Mouse (Mus musculus) MEL (cell line): Measurements from ENCODE around the gene Sh2b3. TPM values are rescaled to one million over a fixed set of nuclear protein-coding genes. Genes with fewer than 3 reads are reported as not detected.

ENCODE experiments used
- DNase-seq: peaks from one replicate; pipeline ENCODE4 v3.0.0; 2011; ENCODE audit warnings: low read depth, low spot score
- H3K27ac ChIP-seq: 2 replicates; pipeline ENCODE4 v1.5.1; 2012; ENCODE audit warnings: low read depth, mild to moderate bottlenecking, control low read depth, low read length, moderate library complexity; ENCODE audit not compliant: control insufficient read depth
- H3K27me3 ChIP-seq, 2 experiments: fragments of 150-350 bp in 1 of 2; sonication (generic) in 1 of 2; 2 replicates each; pipeline ENCODE4 v1.6.1; 2012; ENCODE audit warnings: low read length in 2 of 2, mild to moderate bottlenecking in 2 of 2, improper control_type of control experiment in 1 of 2, moderate library complexity in 1 of 2; ENCODE audit not compliant: insufficient read depth in 2 of 2, control insufficient read depth in 1 of 2
- H3K36me3 ChIP-seq, 2 experiments: 2 replicates each; pipeline ENCODE4 v1.6.1; 2012 to 2014; ENCODE audit warnings: low read length in 2 of 2, improper control_type of control experiment in 1 of 2, inconsistent platforms in 1 of 2, mild to moderate bottlenecking in 1 of 2; ENCODE audit not compliant: insufficient read depth in 2 of 2, control insufficient read depth in 1 of 2
- H3K4me1 ChIP-seq, 2 experiments: fragments of 150-350 bp in 1 of 2; sonication (generic) in 1 of 2; 2 replicates each; pipeline ENCODE4 v1.6.1; 2012; ENCODE audit warnings: low read length in 2 of 2, improper control_type of control experiment in 1 of 2, mild to moderate bottlenecking in 1 of 2; ENCODE audit not compliant: insufficient read depth in 2 of 2, control insufficient read depth in 1 of 2
- H3K4me3 ChIP-seq, 2 experiments: fragments of 150-350 bp in 1 of 2; sonication (generic) in 1 of 2; 2 replicates each; pipeline ENCODE4 v1.5.1; 2012; ENCODE audit warnings: low read depth in 2 of 2, low read length in 2 of 2, mild to moderate bottlenecking in 2 of 2, moderate library complexity in 2 of 2, control low read depth in 1 of 2, improper control_type of control experiment in 1 of 2; ENCODE audit not compliant: control insufficient read depth in 1 of 2, insufficient read depth in 1 of 2
- H3K79me2 ChIP-seq: 2 replicates; pipeline ENCODE4 v1.6.1; 2012; ENCODE audit warnings: mild to moderate bottlenecking, low read length, moderate library complexity; ENCODE audit not compliant: control insufficient read depth, poor library complexity, insufficient read depth
- H3K9ac ChIP-seq: 2 replicates; pipeline ENCODE4 v1.6.1; 2012; ENCODE audit warnings: low read depth, mild to moderate bottlenecking, control low read depth, low read length, moderate library complexity; ENCODE audit not compliant: control insufficient read depth, poor library complexity, severe bottlenecking
- H3K9me3 ChIP-seq: fragments of 150-350 bp; sonication (generic); replicated peaks from 2 replicates; pipeline ENCODE4 v1.6.1; 2012; ENCODE audit warnings: mild to moderate bottlenecking, low read length, improper control_type of control experiment, moderate library complexity; ENCODE audit not compliant: insufficient read depth
- BHLHE40 ChIP-seq: IDR thresholded peaks from 2 replicates; pipeline ENCODE4 v1.6.1; 2012; ENCODE audit warnings: low read depth, mild to moderate bottlenecking, inconsistent platforms, low read length, improper control_type of control experiment, borderline replicate concordance
- E2F4 ChIP-seq: IDR thresholded peaks from 2 replicates; pipeline ENCODE4 v1.6.1; 2011; ENCODE audit warnings: low read depth, low read length, improper control_type of control experiment, borderline replicate concordance
- ETS1 ChIP-seq: IDR thresholded peaks from 2 replicates; pipeline ENCODE4 v1.6.1; 2012; ENCODE audit warnings: low read depth, mild to moderate bottlenecking, inconsistent platforms, low read length, improper control_type of control experiment, moderate library complexity
- GABPA ChIP-seq: IDR thresholded peaks from 2 replicates; pipeline ENCODE4 v1.6.1; 2012; ENCODE audit warnings: low read depth, mild to moderate bottlenecking, inconsistent platforms, low read length, improper control_type of control experiment, moderate library complexity
- GATA1 ChIP-seq: IDR thresholded peaks from 2 replicates; pipeline ENCODE4 v1.6.1; 2011; ENCODE audit warnings: low read depth, low read length, improper control_type of control experiment
- KAT2A ChIP-seq: conservative IDR thresholded peaks from 2 replicates; pipeline ENCODE4 v1.6.1; 2012; ENCODE audit warnings: low read depth, low read length, improper control_type of control experiment, inconsistent platforms
- MAFK ChIP-seq: IDR thresholded peaks from 2 replicates; pipeline ENCODE4 v1.6.1; 2011; ENCODE audit warnings: low read depth, mild to moderate bottlenecking, low read length, improper control_type of control experiment, borderline replicate concordance
- MAX ChIP-seq: IDR thresholded peaks from 2 replicates; pipeline ENCODE4 v1.6.1; 2011; ENCODE audit warnings: low read length, improper control_type of control experiment
- MAZ ChIP-seq: IDR thresholded peaks from 2 replicates; pipeline ENCODE4 v1.6.1; 2012; ENCODE audit warnings: low read depth, mild to moderate bottlenecking, inconsistent platforms, low read length, improper control_type of control experiment
- MEF2A ChIP-seq: IDR thresholded peaks from 2 replicates; pipeline ENCODE4 v1.6.1; 2014; ENCODE audit warnings: low read depth, mild to moderate bottlenecking, inconsistent platforms, low read length, improper control_type of control experiment; ENCODE audit not compliant: poor library complexity, insufficient replicate concordance, severe bottlenecking; ENCODE audit errors: extremely low read depth
- MYC ChIP-seq: IDR thresholded peaks from 2 replicates; pipeline ENCODE4 v1.6.1; 2011; ENCODE audit warnings: low read depth, mild to moderate bottlenecking, low read length, improper control_type of control experiment, moderate library complexity
- NRF1 ChIP-seq: IDR thresholded peaks from 2 replicates; pipeline ENCODE4 v1.6.1; 2014; ENCODE audit warnings: low read depth, mild to moderate bottlenecking, inconsistent platforms, low read length, improper control_type of control experiment, moderate library complexity; ENCODE audit not compliant: poor library complexity, insufficient read depth, severe bottlenecking
- POLR2AphosphoS5 ChIP-seq: IDR thresholded peaks from 2 replicates; pipeline ENCODE4 v1.6.1; 2012; ENCODE audit warnings: low read depth, borderline replicate concordance, mild to moderate bottlenecking, inconsistent platforms, low read length, moderate library complexity, mixed read lengths
- USF1 ChIP-seq: IDR thresholded peaks from 2 replicates; pipeline ENCODE4 v1.6.1; 2014; ENCODE audit warnings: low read depth, mild to moderate bottlenecking, inconsistent platforms, low read length, improper control_type of control experiment, moderate library complexity
- USF2 ChIP-seq, 2 experiments: IDR thresholded peaks; 2 replicates each; pipeline ENCODE4 v1.6.1; 2011 to 2012; ENCODE audit warnings: improper control_type of control experiment in 2 of 2, low read length in 2 of 2, borderline replicate concordance in 1 of 2, inconsistent platforms in 1 of 2, low read depth in 1 of 2, mild to moderate bottlenecking in 1 of 2; ENCODE audit not compliant: insufficient read depth in 1 of 2
- ZC3H11A ChIP-seq: IDR thresholded peaks from 2 replicates; pipeline ENCODE4 v1.6.1; 2012; ENCODE audit warnings: low read depth, mild to moderate bottlenecking, inconsistent platforms, low read length, improper control_type of control experiment
- ZKSCAN1 ChIP-seq: IDR thresholded peaks from 2 replicates; pipeline ENCODE4 v1.6.1; 2012; ENCODE audit warnings: low read depth, mild to moderate bottlenecking, inconsistent platforms, low read length, improper control_type of control experiment, moderate library complexity
- ZMIZ1 ChIP-seq: IDR thresholded peaks from 2 replicates; pipeline ENCODE4 v1.6.1; 2012; ENCODE audit warnings: low read depth, mild to moderate bottlenecking, inconsistent platforms, low read length, improper control_type of control experiment, moderate library complexity
- polyA plus RNA-seq, 2 experiments: library from polyadenylated mRNA; stranded (reverse) in 1 of 2; unstranded in 1 of 2; fragments of >175 nt in 1 of 2; fragments of >200 nt in 1 of 2; gene quantifications; 2 replicates each; pipeline versions ENCODE4 v1.2.1 to v1.2.4; 2012; ENCODE audit warnings: low replicate concordance in 2 of 2, low read depth in 1 of 2; ENCODE audit not compliant: insufficient read length in 2 of 2, insufficient read depth in 1 of 2, missing spikeins in 1 of 2
- total RNA-seq: library from RNA; depleted of rRNA; stranded (reverse); fragments of 300-350 nt; gene quantifications from 2 replicates; pipeline ENCODE4 v1.2.3, GENCODE M21; 2012

Sh2b3 gene
- total and polyA plus RNA-seq, 3 experiments = 14.0 to 43.2 TPM; not detected in 1

DNA sequence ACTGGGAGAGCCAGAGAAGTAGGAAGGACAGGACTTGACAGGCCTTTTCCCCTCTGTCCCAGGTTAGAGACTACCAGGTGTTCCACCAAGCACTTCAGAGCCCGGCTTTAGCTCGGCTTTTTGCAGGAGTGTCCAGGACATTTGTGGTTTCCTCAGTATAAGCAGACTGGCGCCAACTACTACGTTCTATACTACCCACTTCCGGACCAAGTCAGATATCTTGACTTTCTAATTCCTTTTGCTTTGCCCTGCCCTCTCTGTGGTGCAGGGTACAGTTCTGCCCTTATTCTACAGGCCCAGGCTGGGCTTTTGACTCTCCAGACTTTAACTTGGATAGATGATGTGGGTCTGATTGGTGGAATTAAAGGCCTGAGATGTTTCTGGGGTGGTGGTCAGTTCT lies 17.9 kb downstream of the Sh2b3 start:
- DNase-seq = no peak
- Histone ChIP-seq H3K9me3 (no peaks in the 10 kb centered on the region), H3K9ac (no peak overlapping the region), H3K36me3 (peaks cover 0 to 11% of the 10 kb centered on the region in 2 experiments), H3K4me3 (no peak overlapping the region), H3K27me3 (no peaks in the 10 kb centered on the region), H3K4me1 (no peaks in the 10 kb centered on the region), H3K79me2 (no peaks in the 10 kb centered on the region), H3K27ac (no peak overlapping the region)
- TF ChIP-seq ZC3H11A (no peak), MAFK (no peak), USF1 (no peak), ZKSCAN1 (no peak), ZMIZ1 (no peak), KAT2A (no peak), GABPA (no peak), MAZ (no peak), USF2 (IDR thresholded peaks at IDR 0.05; ENCODE audit: borderline replicate concordance in 1 of 2, insufficient read depth in 1 of 2, low read depth in 1 of 2, low read length in 2 of 2) (no peak), E2F4 (no peak), MYC (no peak)

DNA sequence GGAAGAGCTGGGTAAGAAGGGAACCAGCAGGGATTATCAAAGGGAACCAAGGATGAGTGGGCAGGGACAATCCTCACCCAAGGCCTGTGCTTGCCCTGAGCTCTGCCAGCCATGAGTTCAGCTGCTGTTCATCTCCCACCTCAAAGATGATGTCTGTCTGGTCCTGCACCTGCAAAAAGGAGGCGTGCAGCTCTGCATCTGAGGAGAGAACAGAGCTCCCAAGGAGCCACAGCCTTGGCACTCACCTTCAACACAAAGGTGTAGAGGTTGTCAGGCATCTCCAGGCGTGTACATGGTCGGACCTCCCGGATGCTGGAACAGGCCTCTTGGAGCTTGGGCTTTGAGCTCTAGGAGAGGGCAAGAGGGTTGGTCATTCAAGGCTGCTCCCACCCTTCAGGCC lies 18.6 kb downstream of the Sh2b3 start:
- TF ChIP-seq MEF2A = no peak
- no peak for TF ChIP-seq ETS1
- no peak for TF ChIP-seq MAX
- no peak for TF ChIP-seq NRF1
- TF ChIP-seq GATA1 = no peak
- TF ChIP-seq POLR2AphosphoS5 = no peak
- TF ChIP-seq BHLHE40 = no peak
- TF ChIP-seq GABPA = no peak
- Histone ChIP-seq H3K27me3 (no peaks in the 10 kb centered on the region), H3K36me3 (peaks cover 0 to 12% of the 10 kb centered on the region in 2 experiments), H3K4me1 (no peaks in the 10 kb centered on the region), H3K9ac (no peak overlapping the region), H3K9me3 (no peaks in the 10 kb centered on the region), H3K27ac (no peak overlapping the region), H3K79me2 (no peaks in the 10 kb centered on the region), H3K4me3 (no peak overlapping the region)
- DNase-seq = no peak
